8 mouse cellular contexts compared by ENCODE assay signal in the genomic region with DNA sequence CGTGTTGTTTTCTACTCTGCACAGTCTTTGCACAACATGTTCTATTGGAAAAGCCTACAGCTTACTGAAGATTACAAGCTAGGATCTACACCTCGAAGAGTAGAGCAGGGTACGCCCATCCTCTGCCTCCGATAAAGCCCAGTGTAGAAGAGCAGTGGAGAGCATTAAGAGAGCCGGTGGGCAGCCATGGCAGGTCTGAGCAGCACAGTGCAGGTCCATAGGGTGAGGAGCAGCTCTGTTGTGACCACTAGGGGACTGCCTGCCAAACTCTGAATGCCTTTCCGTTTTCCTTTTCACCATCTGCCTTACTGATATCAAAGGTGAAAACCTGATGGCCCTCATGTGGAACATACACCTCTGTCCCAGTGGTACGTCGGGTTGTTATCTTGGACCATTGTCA. TPM values are rescaled to one million over a fixed set of nuclear protein-coding genes. Genes with fewer than 3 reads are reported as not detected.
DNase-seq lines count a peak whose midpoint lies in the region; ATAC-seq and TF ChIP-seq lines count a peak whose summit lies in the region.

No protein-coding gene starts in this region.

- peak; percentile 30 for ATAC-seq in erythroblast, adult 5-6 weeks (replicated peaks; ENCODE audit: low FRiP score, poor library complexity, severe bottlenecking)
- no peak for ATAC-seq in midbrain, postnatal 0 days (ENCODE audit: low FRiP score)

- TF ChIP-seq CTCF in midbrain, postnatal 0 days (IDR thresholded peaks at IDR 0.05) = peak; percentile 46

- H3K9ac ChIP-seq in midbrain, postnatal 0 days (replicated peaks; ENCODE audit: low read length, poor library complexity, severe bottlenecking) = no peak overlapping the region; the same call in 1 of the 2 replicates

- H3K4me1 ChIP-seq in midbrain, postnatal 0 days (ENCODE audit: insufficient read depth, low read length) = peaks cover 14% of the 10 kb centered on the region

- 67% methylated on average over 8 of the region's 8 CpGs for WGBS in midbrain, postnatal 0 days

- no peaks in the 10 kb centered on the region for H3K27me3 ChIP-seq in midbrain, postnatal 0 days (ENCODE audit: insufficient read depth, low read length)

- no peaks in the 10 kb centered on the region for H3K9me3 ChIP-seq in midbrain, postnatal 0 days (ENCODE audit: low read length)

- peak overlapping the region; percentile 83; the same call in 1 of the 2 replicates for H3K4me2 ChIP-seq in midbrain, postnatal 0 days (ENCODE audit: low read depth, low read length, poor library complexity, severe bottlenecking)

- no peak overlapping the region for H3K27ac ChIP-seq in midbrain, postnatal 0 days (ENCODE audit: low read depth, low read length)

- peak; percentile 9 to 11 for DNase-seq in cerebellum, postnatal 36 days
- no peak for DNase-seq in cerebellum, postnatal 14 days
- peak; percentile 37 for DNase-seq in ES-CJ7 (ENCODE audit: low read depth, low spot score)
- DNase-seq in kidney, postnatal 10 days = peak; percentile 25
- DNase-seq in midbrain, postnatal 0 days (ENCODE audit: low spot score) = no peak
- DNase-seq in testis, postnatal 14 days (ENCODE audit: low spot score) = no peak
- no peak for DNase-seq in right cerebral cortex, postnatal 4 days

- H3K4me3 ChIP-seq in midbrain, postnatal 0 days (ENCODE audit: low read depth, low read length) = no peak overlapping the region

- peaks cover 2% of the 10 kb centered on the region; the same call in 1 of the 2 replicates for H3K36me3 ChIP-seq in midbrain, postnatal 0 days (ENCODE audit: insufficient read depth, low read length)

RNA-seq across cellular contexts. Expression of gene Ube2f, which starts 1.8 kb away (rescaled TPM):
- 187 and 269 TPM in 2 replicates for total RNA-seq in erythroblast, adult 5-6 weeks (2015; ENCODE audit: low replicate concordance)
- 221 and 245 TPM in 2 replicates for total RNA-seq in erythroblast, adult 5-6 weeks (2017; ENCODE audit: low replicate concordance)
- total RNA-seq in midbrain, postnatal 0 days (2014; rRNA removed) = 34.3 and 42.5 TPM in 2 replicates
- polyA plus RNA-seq in midbrain, postnatal 0 days (2015; fragmentation: Nextera tagmentation; extraction: Ambion mirVana) = 41.2 and 44.8 TPM in 2 replicates

RNA-seq across cellular contexts. Expression of gene Scly, which starts 46.2 kb away (rescaled TPM):
- total RNA-seq in erythroblast, adult 5-6 weeks (2015; ENCODE audit: low replicate concordance) = 6.9 and 15.3 TPM in 2 replicates
- total RNA-seq in erythroblast, adult 5-6 weeks (2017; ENCODE audit: low replicate concordance) = 16.6 and 18.8 TPM in 2 replicates
- 10.6 and 11.3 TPM in 2 replicates for total RNA-seq in midbrain, postnatal 0 days (2014; rRNA removed)
- 10.3 and 10.7 TPM in 2 replicates for polyA plus RNA-seq in midbrain, postnatal 0 days (2015; fragmentation: Nextera tagmentation; extraction: Ambion mirVana)

Comparison
In these comparisons a context has a peak if more than half of its experiments do, and no peak if none do; other contexts are left out.
1. DNase-seq: peak in cerebellum, postnatal 36 days (2 of 2), ES-CJ7 (single experiment) and kidney, postnatal 10 days (single experiment); none in cerebellum, postnatal 14 days (0 of 2), midbrain, postnatal 0 days (single experiment), testis, postnatal 14 days (single experiment) and right cerebral cortex, postnatal 4 days (single experiment).